Mouse (Mus musculus) layer of hippocampus, adult 18-20 months (tissue): ENCODE data around the gene Dusp5. TPM values are rescaled to one million over a fixed set of nuclear protein-coding genes. Genes with fewer than 3 reads are reported as not detected.

ENCODE experiments used
- DNase-seq, 2 experiments: peaks; one replicate each; pipeline ENCODE4 v3.0.0; 2022; ENCODE audit warnings: low spot score in 2 of 2
- total RNA-seq, 2 experiments: library from RNA; stranded (reverse); gene quantifications; 2 replicates each; pipeline ENCODE4 v1.2.3; 2021

Dusp5 gene
- total RNA-seq, 2 experiments from 2014 or later: 28.4 to 37.0 TPM

- DNase-seq: no peak
Observed at GRCm38 (mm10) chr19:53543602-53544001, 14.7 kb downstream of the Dusp5 start.

GRCm38 (mm10) chr19:53544923-53545561 lies 16.1 kb downstream of the Dusp5 start:
- no peak for DNase-seq

GRCm38 (mm10) chr19:53547597-53547996 lies 18.7 kb downstream of the Dusp5 start:
- DNase-seq: no peak

GRCm38 (mm10) chr19:53550972-53551371 lies 22.1 kb downstream of the Dusp5 start:
- DNase-seq: no peak

- no peak for DNase-seq
Observed at GRCm38 (mm10) chr19:53552216-53552786, 23.4 kb downstream of the Dusp5 start.

- no peak for DNase-seq
Observed at GRCm38 (mm10) chr19:53552795-53553194, 23.9 kb downstream of the Dusp5 start.

- no peak for DNase-seq
Observed at GRCm38 (mm10) chr19:53554402-53554801, 25.5 kb downstream of the Dusp5 start.

GRCm38 (mm10) chr19:53554981-53555616 lies 26.2 kb downstream of the Dusp5 start:
- DNase-seq: no peak

- DNase-seq: no peak
Observed at GRCm38 (mm10) chr19:53556841-53557240, 27.9 kb downstream of the Dusp5 start.

GRCm38 (mm10) chr19:53557267-53557936 lies 28.5 kb downstream of the Dusp5 start:
- no peak for DNase-seq

- no peak for DNase-seq
Observed at GRCm38 (mm10) chr19:53560436-53560835, 31.5 kb downstream of the Dusp5 start.

GRCm38 (mm10) chr19:53564174-53564573 lies 35.3 kb downstream of the Dusp5 start:
- no peak for DNase-seq

GRCm38 (mm10) chr19:53565565-53566277 lies 36.8 kb downstream of the Dusp5 start:
- no peak for DNase-seq

- DNase-seq: no peak
Observed at GRCm38 (mm10) chr19:53567864-53568263, 39.0 kb downstream of the Dusp5 start.

GRCm38 (mm10) chr19:53568553-53568952 lies 39.6 kb downstream of the Dusp5 start:
- DNase-seq: no peak

- DNase-seq: no peak
Observed at GRCm38 (mm10) chr19:53571056-53571455, 42.1 kb downstream of the Dusp5 start.

- DNase-seq: no peak
Observed at GRCm38 (mm10) chr19:53571501-53572428, 42.9 kb downstream of the Dusp5 start.

GRCm38 (mm10) chr19:53572607-53573006 lies 43.7 kb downstream of the Dusp5 start:
- no peak for DNase-seq

- no peak for DNase-seq
Observed at GRCm38 (mm10) chr19:53573151-53573550, 44.2 kb downstream of the Dusp5 start.

- DNase-seq: no peak
Observed at GRCm38 (mm10) chr19:53574131-53574530, 45.2 kb downstream of the Dusp5 start.
